Mouse (Mus musculus): ENCODE data around the gene Sap30l. TPM values are rescaled to one million over a fixed set of nuclear protein-coding genes. Genes with fewer than 3 reads are reported as not detected.
"Not testable (repeated sequence)": the region's sequence is repeated elsewhere in the genome, so short reads cannot be mapped to it uniquely, and the experiment has no call there.

Sap30l gene
- total RNA-seq, 2 experiments from 2014 or later = 32.0 to 35.3 TPM

- DNase-seq = no peak
- intact Hi-C loops (cut with DNase I) = no loop called here
Observed at GRCm38 (mm10) chr11:57797828-57798227, 3.6 kb upstream of the Sap30l start.

- intact Hi-C loops (cut with DNase I) = no loop called here
- no peak for DNase-seq
Observed at GRCm38 (mm10) chr11:57799456-57799855, 2.0 kb upstream of the Sap30l start.

GRCm38 (mm10) chr11:57800266-57800951 lies 1.0 kb upstream of the Sap30l start:
- intact Hi-C loops (cut with DNase I) = no loop called here
- no peak for DNase-seq

- intact Hi-C loops (cut with DNase I) = no loop called here
Observed at GRCm38 (mm10) chr11:57801766-57802510, 501 bp downstream of the Sap30l start.

GRCm38 (mm10) chr11:57802511-57802870 lies 1.1 kb downstream of the Sap30l start:
- DNase-seq = peak; percentile 21
- intact Hi-C loops (cut with DNase I) = no loop called here

More at GRCm38 (mm10) chr11:57801766-57802510, 501 bp downstream of the Sap30l start:
- DNase-seq = peak; percentile 52

- DNase-seq = no peak
- intact Hi-C loops (cut with DNase I) = no loop called here
Observed at GRCm38 (mm10) chr11:57805047-57805446, 3.6 kb downstream of the Sap30l start.

GRCm38 (mm10) chr11:57809017-57809731 lies 7.7 kb downstream of the Sap30l start:
- intact Hi-C loops (cut with DNase I) = no loop called here
- no peak for DNase-seq

- no peak for DNase-seq
- intact Hi-C loops (cut with DNase I) = no loop called here
Observed at GRCm38 (mm10) chr11:57809732-57810098, 8.3 kb downstream of the Sap30l start.

GRCm38 (mm10) chr11:57811006-57811405 lies 9.6 kb downstream of the Sap30l start:
- no peak for DNase-seq
- intact Hi-C loops (cut with DNase I) = no loop called here

- intact Hi-C loops (cut with DNase I) = no loop called here
- DNase-seq = no peak
Observed at GRCm38 (mm10) chr11:57812212-57812611, 10.8 kb downstream of the Sap30l start.

- DNase-seq = no peak
Observed at GRCm38 (mm10) chr11:57813641-57814040, 12.2 kb downstream of the Sap30l start.

GRCm38 (mm10) chr11:57818189-57818588 lies 16.8 kb downstream of the Sap30l start:
- intact Hi-C loops (cut with DNase I) = no loop called here

More at GRCm38 (mm10) chr11:57813641-57814040, 12.2 kb downstream of the Sap30l start:
- intact Hi-C loops (cut with DNase I) = no loop called here

GRCm38 (mm10) chr11:57819999-57820581 lies 18.7 kb downstream of the Sap30l start:
- DNase-seq = peak; percentile 86
- intact Hi-C loops (cut with DNase I) = loop anchor here (5.0 kb wide), 1 partner anchor 112 kb away; no protein-coding TSS in a partner anchor

More at GRCm38 (mm10) chr11:57818189-57818588, 16.8 kb downstream of the Sap30l start:
- DNase-seq = no peak

- DNase-seq = not testable (repeated sequence)
- intact Hi-C loops (cut with DNase I) = loop anchor here (5.0 kb wide), 1 partner anchor 109 kb away; no protein-coding TSS in a partner anchor
Observed at GRCm38 (mm10) chr11:57823159-57823558, 21.7 kb downstream of the Sap30l start.

GRCm38 (mm10) chr11:57823714-57824113 lies 22.3 kb downstream of the Sap30l start:
- intact Hi-C loops (cut with DNase I) = loop anchor here (5.0 kb wide), 1 partner anchor 109 kb away; no protein-coding TSS in a partner anchor
- no peak for DNase-seq

GRCm38 (mm10) chr11:57825234-57825633 lies 23.8 kb downstream of the Sap30l start:
- DNase-seq; intact Hi-C loops (cut with DNase I): not testable (repeated sequence)

GRCm38 (mm10) chr11:57827048-57827914 lies 25.8 kb downstream of the Sap30l start:
- DNase-seq = no peak
- intact Hi-C loops (cut with DNase I) = no loop called here

GRCm38 (mm10) chr11:57827915-57828545 lies 26.6 kb downstream of the Sap30l start:
- intact Hi-C loops (cut with DNase I) = no loop called here
- no peak for DNase-seq
